Mouse (Mus musculus): Measurements from ENCODE around the gene Fam198b. TPM values are rescaled to one million over a fixed set of nuclear protein-coding genes. Genes with fewer than 3 reads are reported as not detected.

Fam198b gene
- polyA plus RNA-seq (2016; fragmentation: Nextera tagmentation; extraction: Ambion mirVana) = 0.91 and 2.1 TPM in 2 replicates

GRCm38 (mm10) chr3:79884305-79884704, at the start of gene Fam198b:
Fam198b (plus strand) TSS chr3:79884533.
- 70% methylated on average over 5 of the region's 5 CpGs for WGBS
- DNase-seq (ENCODE audit: extremely low spot score, low spot score) = no peak
- no peak within 1 kb of the TSS for H3K4me3 ChIP-seq
- H3K27me3 ChIP-seq (ENCODE audit: poor library complexity, severe bottlenecking) = no peaks in the 10 kb centered on the region
- H3K4me1 ChIP-seq = peaks cover 18% of the 10 kb centered on the region; the same call in 1 of the 2 replicates
- no peaks in the 10 kb centered on the region for H3K36me3 ChIP-seq (replicated peaks)
- H3K27ac ChIP-seq = peak within 1 kb of the TSS; percentile 25; the same call in 1 of the 2 replicates
- no peaks in the 10 kb centered on the region for H3K9me3 ChIP-seq

GRCm38 (mm10) chr3:79838751-79839150, 45.6 kb upstream of the Fam198b start:
- H3K4me3 ChIP-seq = no peak overlapping the region
- no peaks in the 10 kb centered on the region; the same call in 1 of the 2 replicates for H3K36me3 ChIP-seq (replicated peaks)
- no peak overlapping the region for H3K27ac ChIP-seq
- no peaks in the 10 kb centered on the region for H3K9me3 ChIP-seq
- H3K4me1 ChIP-seq = peaks cover 7% of the 10 kb centered on the region
- WGBS = 65% methylated on average over 6 of the region's 6 CpGs
- no peak for DNase-seq (ENCODE audit: extremely low spot score, low spot score)
- no peaks in the 10 kb centered on the region for H3K27me3 ChIP-seq (ENCODE audit: poor library complexity, severe bottlenecking)

- DNase-seq (ENCODE audit: extremely low spot score, low spot score) = no peak
- Histone ChIP-seq H3K36me3 (replicated peaks) (no peaks in the 10 kb centered on the region), H3K27ac (peak overlapping the region; percentile 85; the same call in 1 of the 2 replicates), H3K27me3 (ENCODE audit: poor library complexity, severe bottlenecking) (no peaks in the 10 kb centered on the region), H3K9me3 (no peaks in the 10 kb centered on the region), H3K4me1 (peaks cover 7% of the 10 kb centered on the region), H3K4me3 (peak overlapping the region; percentile 63)
- 67% methylated on average over 6 of the region's 6 CpGs for WGBS
These were observed 42.9 kb upstream of the Fam198b start for GRCm38 (mm10) chr3:79841475-79841874.

GRCm38 (mm10) chr3:79842165-79842564, 42.2 kb upstream of the Fam198b start:
- no peaks in the 10 kb centered on the region for H3K27me3 ChIP-seq (ENCODE audit: poor library complexity, severe bottlenecking)
- 7% methylated on average over 12 of the region's 12 CpGs for WGBS
- peak overlapping the region; percentile 63 for H3K4me3 ChIP-seq
- no peaks in the 10 kb centered on the region for H3K36me3 ChIP-seq (replicated peaks)
- H3K9me3 ChIP-seq = no peaks in the 10 kb centered on the region
- DNase-seq (ENCODE audit: extremely low spot score, low spot score) = peak; percentile 64
- peaks cover 7% of the 10 kb centered on the region for H3K4me1 ChIP-seq
- peak overlapping the region; percentile 85 for H3K27ac ChIP-seq

GRCm38 (mm10) chr3:79842616-79843016, 41.7 kb upstream of the Fam198b start:
- no peaks in the 10 kb centered on the region for H3K9me3 ChIP-seq
- under 1% methylated on average over 19 of the region's 19 CpGs for WGBS
- H3K4me3 ChIP-seq = peak overlapping the region; percentile 63
- H3K4me1 ChIP-seq = peaks cover 7% of the 10 kb centered on the region
- DNase-seq (ENCODE audit: extremely low spot score, low spot score) = peak; percentile 73
- H3K27ac ChIP-seq = peak overlapping the region; percentile 85
- H3K27me3 ChIP-seq (ENCODE audit: poor library complexity, severe bottlenecking) = no peaks in the 10 kb centered on the region
- H3K36me3 ChIP-seq (replicated peaks) = no peaks in the 10 kb centered on the region

- H3K4me3 ChIP-seq = no peak overlapping the region
- peaks cover 7% of the 10 kb centered on the region for H3K4me1 ChIP-seq
- no peaks in the 10 kb centered on the region for H3K9me3 ChIP-seq
- 91% methylated on average over 9 of the region's 9 CpGs for WGBS
- no peaks in the 10 kb centered on the region for H3K36me3 ChIP-seq (replicated peaks)
- DNase-seq (ENCODE audit: extremely low spot score, low spot score) = no peak
- no peak overlapping the region for H3K27ac ChIP-seq
- H3K27me3 ChIP-seq (ENCODE audit: poor library complexity, severe bottlenecking) = no peaks in the 10 kb centered on the region
These were observed 40.3 kb upstream of the Fam198b start for GRCm38 (mm10) chr3:79843999-79844398.

- H3K27ac ChIP-seq = no peak overlapping the region
- H3K27me3 ChIP-seq (ENCODE audit: poor library complexity, severe bottlenecking) = no peaks in the 10 kb centered on the region
- H3K9me3 ChIP-seq = no peaks in the 10 kb centered on the region
- no peaks in the 10 kb centered on the region for H3K36me3 ChIP-seq (replicated peaks)
- WGBS = 85% methylated on average over 5 of the region's 5 CpGs
- peaks cover 2% of the 10 kb centered on the region; the same call in 1 of the 2 replicates for H3K4me1 ChIP-seq
- DNase-seq (ENCODE audit: extremely low spot score, low spot score) = no peak
- H3K4me3 ChIP-seq = no peak overlapping the region
These were observed 37.7 kb upstream of the Fam198b start for GRCm38 (mm10) chr3:79846633-79847032.

GRCm38 (mm10) chr3:79848841-79849240, 35.5 kb upstream of the Fam198b start:
- Histone ChIP-seq H3K4me1 (peaks cover 5% of the 10 kb centered on the region; the same call in 1 of the 2 replicates), H3K27ac (no peak overlapping the region), H3K4me3 (no peak overlapping the region), H3K27me3 (ENCODE audit: poor library complexity, severe bottlenecking) (no peaks in the 10 kb centered on the region), H3K36me3 (replicated peaks) (no peaks in the 10 kb centered on the region), H3K9me3 (no peaks in the 10 kb centered on the region)
- WGBS = 52% methylated on average over 4 of the region's 4 CpGs
- no peak for DNase-seq (ENCODE audit: extremely low spot score, low spot score)

- Histone ChIP-seq H3K4me3 (no peak overlapping the region), H3K9me3 (no peaks in the 10 kb centered on the region), H3K27me3 (ENCODE audit: poor library complexity, severe bottlenecking) (no peaks in the 10 kb centered on the region), H3K4me1 (peaks cover 7% of the 10 kb centered on the region; the same call in 1 of the 2 replicates), H3K27ac (no peak overlapping the region), H3K36me3 (replicated peaks) (no peaks in the 10 kb centered on the region)
- WGBS = 89% methylated on average over 2 of the region's 2 CpGs
- no peak for DNase-seq (ENCODE audit: extremely low spot score, low spot score)
These were observed 34.7 kb upstream of the Fam198b start for GRCm38 (mm10) chr3:79849621-79850020.

- 30% methylated on average over 6 of the region's 6 CpGs for WGBS
- Histone ChIP-seq H3K4me1 (peaks cover 7% of the 10 kb centered on the region; the same call in 1 of the 2 replicates), H3K9me3 (no peaks in the 10 kb centered on the region), H3K36me3 (replicated peaks) (no peaks in the 10 kb centered on the region), H3K4me3 (no peak overlapping the region), H3K27ac (no peak overlapping the region), H3K27me3 (ENCODE audit: poor library complexity, severe bottlenecking) (no peaks in the 10 kb centered on the region)
- DNase-seq (ENCODE audit: extremely low spot score, low spot score) = no peak
These were observed 33.7 kb upstream of the Fam198b start for GRCm38 (mm10) chr3:79850656-79851055.

GRCm38 (mm10) chr3:79852108-79852507, 32.2 kb upstream of the Fam198b start:
- Histone ChIP-seq H3K4me3 (no peak overlapping the region), H3K4me1 (peaks cover 7% of the 10 kb centered on the region; the same call in 1 of the 2 replicates), H3K27ac (no peak overlapping the region), H3K9me3 (no peaks in the 10 kb centered on the region), H3K27me3 (ENCODE audit: poor library complexity, severe bottlenecking) (no peaks in the 10 kb centered on the region), H3K36me3 (replicated peaks) (no peaks in the 10 kb centered on the region)
- DNase-seq (ENCODE audit: extremely low spot score, low spot score) = no peak
- 84% methylated on average over 3 of the region's 3 CpGs for WGBS

GRCm38 (mm10) chr3:79852654-79853166, 31.6 kb upstream of the Fam198b start, which contains the start of gene Tmem144:
Tmem144 (minus strand) TSS chr3:79852773.
- Histone ChIP-seq H3K4me3 (no peak within 1 kb of the TSS), H3K4me1 (peaks cover 7% of the 10 kb centered on the region; the same call in 1 of the 2 replicates), H3K27me3 (ENCODE audit: poor library complexity, severe bottlenecking) (no peaks in the 10 kb centered on the region), H3K36me3 (replicated peaks) (no peaks in the 10 kb centered on the region), H3K27ac (no peak within 1 kb of the TSS), H3K9me3 (no peaks in the 10 kb centered on the region)
- DNase-seq (ENCODE audit: extremely low spot score, low spot score) = no peak
- 36% methylated on average over 8 of the region's 8 CpGs for WGBS

GRCm38 (mm10) chr3:79857780-79858179, 26.6 kb upstream of the Fam198b start:
- no peak overlapping the region for H3K27ac ChIP-seq
- peaks cover 3% of the 10 kb centered on the region; the same call in 1 of the 2 replicates for H3K4me1 ChIP-seq
- WGBS = 87% methylated on average over 5 of the region's 5 CpGs
- no peak for DNase-seq (ENCODE audit: extremely low spot score, low spot score)
- no peaks in the 10 kb centered on the region for H3K9me3 ChIP-seq
- H3K4me3 ChIP-seq = no peak overlapping the region
- no peaks in the 10 kb centered on the region for H3K36me3 ChIP-seq (replicated peaks)
- no peaks in the 10 kb centered on the region for H3K27me3 ChIP-seq (ENCODE audit: poor library complexity, severe bottlenecking)
